Mouse (Mus musculus) telencephalon, adult 2 months (tissue): ENCODE measurements around the gene Cdk6.
"Not testable (repeated sequence)": the region's sequence is repeated elsewhere in the genome, so short reads cannot be mapped to it uniquely, and the experiment has no call there.

Source experiments
- DNase-seq: peaks from one replicate; pipeline ENCODE4 v3.0.0-alpha.2; 2011; ENCODE audit warnings: low read depth, low spot score

Gene Cdk6

GRCm38 (mm10) chr5:3344081-3344631, 2.9 kb downstream of the Cdk6 start:
- no peak for DNase-seq

GRCm38 (mm10) chr5:3345540-3345939, 4.3 kb downstream of the Cdk6 start:
- not testable (repeated sequence) for DNase-seq

GRCm38 (mm10) chr5:3349393-3349792, 8.1 kb downstream of the Cdk6 start:
- DNase-seq = not testable (repeated sequence)

- not testable (repeated sequence) for DNase-seq
Measured at GRCm38 (mm10) chr5:3351836-3352235, 10.6 kb downstream of the Cdk6 start.

GRCm38 (mm10) chr5:3352314-3352713, 11.0 kb downstream of the Cdk6 start:
- no peak for DNase-seq

GRCm38 (mm10) chr5:3352827-3353226, 11.5 kb downstream of the Cdk6 start:
- no peak for DNase-seq

GRCm38 (mm10) chr5:3354307-3354706, 13.0 kb downstream of the Cdk6 start:
- DNase-seq = no peak

GRCm38 (mm10) chr5:3355032-3355536, 13.8 kb downstream of the Cdk6 start:
- no peak for DNase-seq

- no peak for DNase-seq
Measured at GRCm38 (mm10) chr5:3355560-3356260, 14.4 kb downstream of the Cdk6 start.

GRCm38 (mm10) chr5:3356261-3356778, 15.0 kb downstream of the Cdk6 start:
- DNase-seq = no peak

- DNase-seq = no peak
Measured at GRCm38 (mm10) chr5:3357496-3357895, 16.2 kb downstream of the Cdk6 start.

- no peak for DNase-seq
Measured at GRCm38 (mm10) chr5:3358687-3359520, 17.6 kb downstream of the Cdk6 start.

- no peak for DNase-seq
Measured at GRCm38 (mm10) chr5:3359914-3360313, 18.6 kb downstream of the Cdk6 start.

- DNase-seq = no peak
Measured at GRCm38 (mm10) chr5:3361252-3361651, 20.0 kb downstream of the Cdk6 start.

GRCm38 (mm10) chr5:3362111-3362510, 20.8 kb downstream of the Cdk6 start:
- no peak for DNase-seq

GRCm38 (mm10) chr5:3363036-3363983, 22.0 kb downstream of the Cdk6 start:
- no peak for DNase-seq

GRCm38 (mm10) chr5:3367045-3367444, 25.8 kb downstream of the Cdk6 start:
- no peak for DNase-seq

- no peak for DNase-seq
Measured at GRCm38 (mm10) chr5:3369317-3369716, 28.0 kb downstream of the Cdk6 start.

GRCm38 (mm10) chr5:3371212-3371611, 29.9 kb downstream of the Cdk6 start:
- DNase-seq = no peak

- DNase-seq = no peak
Measured at GRCm38 (mm10) chr5:3373170-3373569, 31.9 kb downstream of the Cdk6 start.

- no peak for DNase-seq
Measured at GRCm38 (mm10) chr5:3374763-3375162, 33.5 kb downstream of the Cdk6 start.
